Mouse (Mus musculus) hindbrain, embryonic 11.5 days (tissue): Measurements from ENCODE around the gene Camk2g. TPM values are rescaled to one million over a fixed set of nuclear protein-coding genes. Genes with fewer than 3 reads are reported as not detected.
A peak's percentile ranks its signal among the peaks of the same experiment; 100 is the strongest.

Experiments used
- ATAC-seq: fragments of 200-750 bp; cut with Nextera tagmentation; 2 replicates; pipeline ENCODE4 v1.8.0; 2017; ENCODE audit warnings: mild to moderate bottlenecking, moderate TSS enrichment, moderate library complexity; ENCODE audit not compliant: low FRiP score
- DNase-seq: peaks from one replicate; pipeline ENCODE4 v3.0.0-alpha.2; 2015; ENCODE audit warnings: low spot score
- H3K27ac ChIP-seq: fragments of 300-500 bp; sonication (generic); 2 replicates; pipeline ENCODE4 v1.5.1; 2014; ENCODE audit warnings: mild to moderate bottlenecking, low read depth, low read length
- H3K27me3 ChIP-seq: fragments of 300-500 bp; sonication (generic); 2 replicates; pipeline ENCODE4 v1.6.1; 2014; ENCODE audit warnings: mild to moderate bottlenecking, low read length, moderate library complexity, mixed read lengths; ENCODE audit not compliant: control insufficient read depth, insufficient read depth
- H3K36me3 ChIP-seq: fragments of 300-500 bp; sonication (generic); 2 replicates; pipeline ENCODE4 v1.6.1; 2014; ENCODE audit warnings: mild to moderate bottlenecking, low read length, moderate library complexity, mixed read lengths; ENCODE audit not compliant: control insufficient read depth, insufficient read depth
- H3K4me1 ChIP-seq: fragments of 300-500 bp; sonication (generic); replicated peaks from 2 replicates; pipeline ENCODE4 v1.6.1; 2014; ENCODE audit warnings: low read length, mixed read lengths; ENCODE audit not compliant: control insufficient read depth, insufficient read depth
- H3K4me2 ChIP-seq: fragments of 300-500 bp; sonication (generic); replicated peaks from 2 replicates; pipeline ENCODE4 v1.6.1; 2014; ENCODE audit warnings: mild to moderate bottlenecking, low read depth, low read length
- H3K4me3 ChIP-seq: fragments of 300-500 bp; sonication (generic); 2 replicates; pipeline ENCODE4 v1.5.1; 2014; ENCODE audit warnings: low read depth, low read length
- H3K9ac ChIP-seq: fragments of 300-500 bp; sonication (generic); 2 replicates; pipeline ENCODE4 v1.6.1; 2014; ENCODE audit warnings: low read depth, low read length
- H3K9me3 ChIP-seq: fragments of 300-500 bp; sonication (generic); 2 replicates; pipeline ENCODE4 v1.6.1; 2016; ENCODE audit warnings: low read length; ENCODE audit not compliant: control insufficient read depth
- WGBS: fragments of 180-500 bp; shearing (Covaris S2); extraction: QIAGEN DNeasy Blood & Tissue Kit; methylation state at CpG from one replicate; pipeline ENCODE4 v1.1.7; 2014; 5-methylcytosine and 5-hydroxymethylcytosine counted together
- polyA plus RNA-seq: library from polyadenylated mRNA; unstranded; fragments of >200 nt; fragmentation: Nextera tagmentation; extraction: Ambion mirVana; gene quantifications from 2 replicates; pipeline ENCODE4 v1.2.1, GENCODE M21; 2014

The Camk2g gene
- polyA plus RNA-seq, 1 experiment from 2014 or later: 44.2 TPM

DNA sequence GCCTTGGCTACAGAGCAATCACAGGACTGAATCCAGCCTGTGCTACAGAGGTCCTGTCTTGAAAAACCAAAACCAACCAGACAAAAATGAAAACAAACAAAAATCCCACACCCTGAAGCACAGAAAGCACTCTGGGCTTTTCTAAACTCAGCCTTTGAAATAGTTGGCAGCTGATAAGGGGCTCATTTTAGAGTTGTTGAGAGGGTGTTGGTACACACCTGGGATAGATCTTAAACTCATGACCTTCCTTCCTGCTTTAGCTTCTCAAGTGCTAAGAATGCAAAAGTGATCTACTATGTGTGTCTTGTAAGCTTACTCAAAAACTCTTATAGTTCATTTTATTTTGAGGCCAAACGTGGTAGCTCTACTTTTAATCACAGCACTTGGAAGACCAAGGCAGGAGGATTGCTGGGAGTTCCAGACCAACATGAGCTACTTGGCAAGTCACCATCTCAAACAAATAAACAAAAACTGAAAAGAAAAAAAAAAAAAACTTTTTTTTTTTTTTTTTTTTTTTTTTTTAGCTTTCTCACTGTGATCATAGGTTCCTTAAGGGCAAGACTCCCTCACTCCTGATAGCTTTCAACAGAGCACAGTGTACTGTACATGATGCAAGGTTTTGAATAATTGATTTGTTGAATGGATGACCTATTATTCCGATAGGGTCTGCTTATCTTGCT, 9.2 kb upstream of the Camk2g start:
- H3K36me3 ChIP-seq: no peaks in the 10 kb centered on the region

DNA sequence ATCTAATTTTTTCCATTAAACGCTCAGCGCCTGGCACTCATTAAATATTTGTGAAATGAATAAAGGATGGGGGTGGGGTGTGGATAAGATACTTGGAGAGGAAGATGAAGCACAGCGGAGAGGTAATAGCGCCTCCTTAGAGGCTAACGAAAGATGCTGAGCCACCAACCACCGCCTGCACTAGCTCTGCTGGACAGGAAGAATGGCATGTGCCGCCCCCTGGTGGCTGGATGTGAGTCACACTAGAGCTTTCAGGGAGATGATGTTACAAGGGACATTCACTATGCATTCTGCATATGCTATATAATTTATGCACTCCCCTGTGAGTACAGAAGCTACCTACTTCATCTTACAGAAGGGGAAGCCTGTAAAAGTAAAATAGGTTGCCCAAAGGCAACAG, 4.9 kb upstream of the Camk2g start:
- H3K4me1 ChIP-seq: no peaks in the 10 kb centered on the region
- no peaks in the 10 kb centered on the region for H3K9me3 ChIP-seq
- no peaks in the 10 kb centered on the region for H3K36me3 ChIP-seq
- no peak overlapping the region for H3K27ac ChIP-seq
- H3K27me3 ChIP-seq: no peaks in the 10 kb centered on the region; the same call in 1 of the 2 replicates
- H3K4me2 ChIP-seq: no peak overlapping the region
- no peak overlapping the region for H3K4me3 ChIP-seq
- no peak for ATAC-seq
- H3K9ac ChIP-seq: no peak overlapping the region
- 12% methylated on average over 7 of the region's 7 CpGs for WGBS
- peak; percentile 90 for DNase-seq

More for the DNA sequence above, 9.2 kb upstream of the Camk2g start:
- Histone ChIP-seq H3K9me3 (no peaks in the 10 kb centered on the region), H3K9ac (no peak overlapping the region), H3K4me2 (no peak overlapping the region), H3K4me1 (no peaks in the 10 kb centered on the region), H3K27ac (no peak overlapping the region), H3K4me3 (no peak overlapping the region), H3K27me3 (no peaks in the 10 kb centered on the region; the same call in 1 of the 2 replicates)
- peak; percentile 43 for ATAC-seq
- no peak for DNase-seq
- 48% methylated on average over 2 of the region's 2 CpGs for WGBS

DNA sequence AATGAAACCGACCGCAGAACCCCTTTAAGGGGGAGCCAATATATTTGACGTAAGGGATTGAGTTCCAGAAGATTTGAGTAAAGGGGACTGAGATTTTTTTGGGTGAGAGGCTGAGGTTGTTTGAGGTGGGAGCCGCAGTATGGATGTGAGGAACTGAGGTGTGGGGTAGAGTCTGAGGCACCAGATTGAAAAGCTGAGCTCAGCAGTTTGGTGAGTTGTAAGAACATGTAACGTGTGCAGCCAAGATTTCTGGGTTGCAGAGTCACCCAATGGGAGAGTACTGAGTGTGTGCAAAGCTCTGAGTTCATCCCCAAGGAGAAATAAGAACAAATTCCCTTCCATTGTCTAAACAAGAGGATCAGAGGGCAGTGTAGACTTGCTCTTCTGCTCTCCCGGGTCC, 4.4 kb upstream of the Camk2g start:
- 90% methylated on average over 6 of the region's 6 CpGs for WGBS
- H3K4me3 ChIP-seq: no peak overlapping the region
- no peak overlapping the region for H3K4me2 ChIP-seq
- ATAC-seq (no peak), DNase-seq (no peak)
- no peaks in the 10 kb centered on the region for H3K4me1 ChIP-seq
- no peak overlapping the region for H3K27ac ChIP-seq
- no peaks in the 10 kb centered on the region; the same call in 1 of the 2 replicates for H3K27me3 ChIP-seq
- H3K36me3 ChIP-seq: no peaks in the 10 kb centered on the region
- H3K9ac ChIP-seq: no peak overlapping the region
- no peaks in the 10 kb centered on the region for H3K9me3 ChIP-seq

DNA sequence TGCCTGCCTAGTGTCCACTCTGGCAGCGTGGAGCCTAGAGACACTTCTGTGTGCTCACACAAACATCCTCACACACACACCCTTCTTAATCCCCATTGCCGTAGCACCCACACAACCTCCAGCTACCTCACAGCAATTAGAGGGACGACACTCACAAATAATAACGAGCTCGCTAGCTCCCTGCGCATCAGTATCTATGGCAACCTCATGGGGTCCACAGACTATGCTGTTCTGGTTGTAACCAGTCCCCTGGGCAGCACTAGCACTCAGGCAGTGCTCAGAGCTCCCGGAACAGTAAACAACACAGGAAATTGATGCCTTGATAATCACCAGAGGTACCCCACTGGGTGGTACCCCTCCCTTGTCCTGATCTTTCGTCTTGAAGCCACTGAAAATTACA, 2.8 kb upstream of the Camk2g start:
- H3K27ac ChIP-seq: no peak overlapping the region
- 48% methylated on average over 8 of the region's 8 CpGs for WGBS
- H3K9me3 ChIP-seq: no peaks in the 10 kb centered on the region
- H3K4me1 ChIP-seq: 0 out of 2 replicates have a peak, but pooled peaks cover 4% of the 10 kb centered on the region
- DNase-seq (peak; percentile 36), ATAC-seq (no peak)
- no peaks in the 10 kb centered on the region for H3K36me3 ChIP-seq
- no peak overlapping the region for H3K4me3 ChIP-seq
- H3K27me3 ChIP-seq: no peaks in the 10 kb centered on the region; the same call in 1 of the 2 replicates
- no peak overlapping the region for H3K9ac ChIP-seq
- no peak overlapping the region for H3K4me2 ChIP-seq

DNA sequence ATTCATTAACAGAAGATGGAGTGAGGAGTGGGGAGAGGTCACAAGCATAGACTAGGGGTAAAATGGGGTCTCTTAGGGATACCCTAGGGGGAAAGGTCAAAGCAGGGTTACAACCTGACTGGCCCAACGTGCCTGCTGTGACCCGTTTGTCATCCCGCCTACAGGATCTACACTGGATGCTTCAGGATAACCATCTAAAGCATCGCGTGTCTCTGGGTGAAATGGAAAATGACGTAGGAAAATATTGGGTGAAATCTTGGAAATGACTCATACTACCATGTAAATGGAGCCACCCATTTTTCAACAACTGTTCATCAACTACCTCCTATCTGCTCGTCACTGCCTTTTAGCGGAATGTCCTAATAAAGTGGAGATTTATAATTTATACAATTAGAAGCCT, 2.3 kb upstream of the Camk2g start:
- H3K4me3 ChIP-seq: no peak overlapping the region
- 63% methylated on average over 8 of the region's 8 CpGs for WGBS
- DNase-seq (no peak), ATAC-seq (no peak)
- no peaks in the 10 kb centered on the region for H3K9me3 ChIP-seq
- H3K27me3 ChIP-seq: no peaks in the 10 kb centered on the region; the same call in 1 of the 2 replicates
- 0 out of 2 replicates have a peak, but pooled peaks cover 7% of the 10 kb centered on the region for H3K4me1 ChIP-seq
- no peaks in the 10 kb centered on the region for H3K36me3 ChIP-seq
- H3K4me2 ChIP-seq: no peak overlapping the region
- H3K9ac ChIP-seq: no peak overlapping the region
- H3K27ac ChIP-seq: no peak overlapping the region

DNA sequence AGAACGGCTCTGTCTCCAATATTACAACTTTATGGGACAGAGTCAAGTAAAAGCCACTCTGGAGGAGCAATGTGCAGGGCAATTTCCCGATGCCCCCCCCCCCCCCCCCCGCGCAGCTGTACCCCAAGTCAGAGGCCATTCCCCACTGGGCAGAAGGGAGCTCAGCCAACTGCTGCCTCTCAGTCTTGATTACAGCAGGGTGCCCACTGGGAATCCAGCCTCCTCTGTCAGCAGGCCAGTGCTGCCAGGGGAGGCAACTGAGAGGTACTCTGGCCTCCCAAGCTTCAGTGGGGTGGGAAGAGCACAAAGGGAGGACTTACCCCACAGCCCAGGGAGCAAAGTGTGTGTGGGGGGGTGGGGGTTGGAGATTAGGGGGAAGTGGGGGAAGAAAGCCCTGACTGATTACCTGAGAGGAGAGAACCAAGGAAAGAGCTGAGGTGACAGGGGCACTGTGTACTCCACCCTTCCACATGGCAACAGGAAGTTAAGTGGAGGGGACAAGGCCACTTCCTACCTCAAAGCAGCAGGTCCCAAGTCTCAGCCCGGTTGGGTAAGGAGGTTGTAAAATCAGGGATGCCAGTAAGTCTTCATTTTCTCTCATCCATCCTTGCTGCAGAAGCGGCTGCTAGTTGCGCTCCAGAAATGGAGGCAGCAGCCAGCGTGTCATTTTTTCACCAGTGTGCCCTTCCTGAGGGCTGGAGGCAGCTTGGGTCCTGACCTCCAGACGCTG, 1.7 kb upstream of the Camk2g start:
- Histone ChIP-seq H3K4me3 (no peak overlapping the region), H3K27ac (no peak overlapping the region), H3K4me2 (no peak overlapping the region), H3K36me3 (no peaks in the 10 kb centered on the region), H3K27me3 (no peaks in the 10 kb centered on the region; the same call in 1 of the 2 replicates), H3K9me3 (no peaks in the 10 kb centered on the region), H3K4me1 (0 out of 2 replicates have a peak, but pooled peaks cover 7% of the 10 kb centered on the region), H3K9ac (no peak overlapping the region)
- no peak for DNase-seq
- WGBS: 43% methylated on average over 7 of the region's 9 CpGs
- ATAC-seq: no peak

DNA sequence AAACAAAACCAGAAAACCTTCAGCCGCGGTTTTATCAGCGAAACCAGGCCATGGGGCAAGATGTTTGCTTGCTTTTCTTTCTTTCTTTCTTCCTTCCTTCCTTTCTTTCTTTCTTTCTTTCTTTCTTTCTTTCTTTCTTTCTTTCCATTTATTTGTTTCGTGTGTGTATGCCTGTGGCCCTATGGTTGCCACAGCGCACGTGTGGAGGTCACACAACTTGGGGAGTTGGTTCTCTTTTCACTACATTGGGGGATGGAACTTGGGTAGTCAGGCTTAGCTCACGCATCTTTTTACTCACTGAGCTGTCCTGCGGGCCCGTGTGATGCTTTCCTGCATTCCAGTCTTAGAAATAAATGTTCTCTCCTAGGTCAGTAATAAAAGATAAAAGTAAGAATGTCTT, 701 bp upstream of the Camk2g start:
- H3K4me3 ChIP-seq: peak overlapping the region; percentile 68
- H3K27ac ChIP-seq: no peak overlapping the region
- 12% methylated on average over 9 of the region's 9 CpGs for WGBS
- no peaks in the 10 kb centered on the region; the same call in 1 of the 2 replicates for H3K27me3 ChIP-seq
- ATAC-seq (no peak), DNase-seq (peak; percentile 11)
- H3K9me3 ChIP-seq: no peaks in the 10 kb centered on the region
- H3K4me1 ChIP-seq: 0 out of 2 replicates have a peak, but pooled peaks cover 7% of the 10 kb centered on the region
- H3K36me3 ChIP-seq: no peaks in the 10 kb centered on the region
- peak overlapping the region; percentile 83 for H3K4me2 ChIP-seq
- H3K9ac ChIP-seq: no peak overlapping the region; the same call in 1 of the 2 replicates

DNA sequence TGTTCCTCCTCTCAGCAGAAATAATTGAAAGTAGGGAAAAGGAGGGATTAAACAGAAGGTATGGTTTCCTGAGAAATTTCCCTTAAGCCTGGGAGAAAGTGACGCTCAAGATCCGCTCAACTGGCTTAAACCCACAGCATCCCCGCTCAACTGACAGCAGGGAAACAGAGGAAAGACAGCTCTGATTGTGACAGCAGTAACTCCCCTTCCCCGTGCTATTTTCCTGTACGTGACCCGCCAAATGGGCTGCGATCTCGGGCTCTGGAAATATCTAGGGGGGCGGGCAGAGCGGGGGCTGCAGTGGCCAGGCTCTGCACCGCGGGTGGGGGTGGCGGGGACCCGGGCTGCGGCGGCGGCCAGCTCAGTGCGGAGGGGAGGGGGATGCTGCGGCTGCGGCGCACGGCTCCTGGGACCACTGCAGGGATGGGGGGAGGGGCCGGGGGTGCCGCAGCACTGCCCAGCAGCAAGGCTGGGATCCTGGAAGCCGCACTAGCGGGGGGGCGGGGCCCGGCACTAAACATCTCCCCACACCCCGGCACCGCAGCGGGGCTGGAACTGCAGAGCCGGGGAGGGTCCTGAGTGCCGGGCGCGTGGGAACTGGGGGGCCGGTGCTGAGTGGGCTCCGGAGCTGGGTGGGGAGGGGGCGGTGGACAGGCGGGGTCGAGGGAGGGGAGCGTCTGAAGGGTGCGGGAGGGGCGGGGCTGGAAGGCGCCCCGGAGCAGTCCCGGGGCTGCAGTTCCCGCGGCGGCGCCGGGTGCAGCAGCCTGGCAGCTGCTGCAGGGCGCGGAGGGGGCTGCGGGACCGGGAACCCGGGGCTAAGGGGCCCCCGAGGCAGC, 748 bp downstream of the Camk2g start:
- no peaks in the 10 kb centered on the region for H3K36me3 ChIP-seq
- H3K9me3 ChIP-seq: no peaks in the 10 kb centered on the region
- no peaks in the 10 kb centered on the region; the same call in 1 of the 2 replicates for H3K27me3 ChIP-seq
- H3K4me3 ChIP-seq: peak overlapping the region; percentile 68
- H3K4me1 ChIP-seq: 0 out of 2 replicates have a peak, but pooled peaks cover 7% of the 10 kb centered on the region
- whole genome bisulfite sequencing: under 1% methylated on average over 42 of the region's 57 CpGs
- H3K9ac ChIP-seq: peak overlapping the region; percentile 81
- ATAC-seq (peak; percentile 75), DNase-seq (peak; percentile 74)
- peak overlapping the region; percentile 86 for H3K27ac ChIP-seq
- H3K4me2 ChIP-seq: peak overlapping the region; percentile 83
